Mouse (Mus musculus): ENCODE data around the gene 2810004N23Rik.

2810004N23Rik gene

DNA sequence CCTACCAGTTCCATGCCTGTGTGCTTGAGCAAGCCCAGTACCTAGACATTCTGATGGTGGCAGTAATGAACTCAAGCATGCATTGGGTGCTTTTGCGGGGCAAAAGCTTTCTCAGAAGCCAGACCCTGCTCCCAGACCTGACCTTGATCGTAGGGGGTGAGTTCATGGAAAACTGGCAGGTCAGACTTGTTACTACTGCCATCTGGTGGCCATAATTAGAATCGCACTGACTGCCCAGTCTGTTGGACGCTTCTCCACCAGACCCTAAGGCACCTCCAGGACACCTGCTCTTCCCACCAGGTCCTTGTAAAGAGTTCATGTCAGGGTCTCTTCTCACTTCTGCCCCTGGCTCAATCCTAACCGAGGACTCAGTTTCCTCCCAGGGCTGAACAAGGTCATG is 35.5 kb downstream of the 2810004N23Rik start:
- in situ Hi-C loops (cut with MboI; ENCODE audit: low sequenced_read_pairs) = no loop called here

DNA sequence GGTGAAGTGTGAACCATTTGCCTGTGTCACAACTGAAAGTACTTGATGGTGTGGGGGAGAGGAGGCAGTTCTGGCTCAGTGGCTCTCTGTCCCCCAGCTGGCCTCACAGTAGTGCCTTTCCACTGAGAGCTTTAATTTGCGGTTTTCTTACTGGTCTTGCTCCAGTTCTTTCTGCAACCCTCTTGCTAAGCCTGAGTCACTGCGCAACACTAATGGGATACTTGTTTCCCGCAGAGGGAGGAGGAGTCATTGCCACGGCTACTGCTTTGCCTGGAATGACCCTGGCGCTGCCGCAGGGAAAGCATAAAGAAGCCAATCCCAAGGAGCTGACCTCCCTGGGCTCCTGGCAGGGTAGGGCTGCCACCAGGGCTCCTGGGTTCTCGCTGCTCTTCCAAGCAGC is 36.3 kb downstream of the 2810004N23Rik start:
- in situ Hi-C loops (cut with MboI; ENCODE audit: low sequenced_read_pairs) = no loop called here

DNA sequence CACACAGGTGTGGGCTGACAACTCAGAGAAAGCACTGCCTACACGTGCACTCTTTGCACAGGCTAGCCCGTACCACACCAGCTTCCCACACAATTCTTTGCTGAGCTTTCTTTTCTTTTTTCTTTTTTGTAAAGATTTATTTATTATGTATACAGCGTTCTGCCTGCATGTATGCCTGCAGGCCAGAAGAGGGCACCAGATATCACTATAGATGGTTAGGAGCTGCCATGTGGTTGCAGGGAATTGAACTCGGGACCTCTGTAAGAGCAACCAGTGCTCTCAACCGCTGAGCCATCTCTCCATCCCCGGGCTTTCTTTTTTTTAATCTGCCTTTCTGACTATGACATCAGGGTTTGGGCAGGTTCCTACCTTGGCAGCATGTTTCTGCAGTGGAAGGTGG is 39.4 kb downstream of the 2810004N23Rik start:
- in situ Hi-C loops (cut with MboI; ENCODE audit: low sequenced_read_pairs) = no loop called here

DNA sequence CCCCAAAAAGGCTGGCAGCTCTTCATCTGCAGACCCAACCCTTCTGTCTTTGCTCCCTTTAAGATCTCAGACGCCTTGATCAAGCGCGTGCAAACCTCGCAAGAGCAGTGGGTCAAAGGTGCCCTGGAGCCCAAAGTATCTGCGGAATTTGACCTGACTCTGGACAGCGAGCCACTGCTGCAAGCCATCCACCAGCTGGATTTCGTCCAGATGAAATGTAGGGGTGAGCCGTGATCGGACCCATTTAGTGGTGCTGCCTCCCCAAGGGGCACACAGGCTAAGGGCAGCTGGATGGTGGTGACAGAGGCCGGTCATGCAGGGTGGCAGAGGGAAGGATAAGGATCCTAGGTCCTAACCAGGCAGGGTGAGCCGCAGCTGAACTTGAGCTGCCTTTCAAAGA is 42.8 kb downstream of the 2810004N23Rik start:
- in situ Hi-C loops (cut with MboI; ENCODE audit: low sequenced_read_pairs) = no loop called here

DNA sequence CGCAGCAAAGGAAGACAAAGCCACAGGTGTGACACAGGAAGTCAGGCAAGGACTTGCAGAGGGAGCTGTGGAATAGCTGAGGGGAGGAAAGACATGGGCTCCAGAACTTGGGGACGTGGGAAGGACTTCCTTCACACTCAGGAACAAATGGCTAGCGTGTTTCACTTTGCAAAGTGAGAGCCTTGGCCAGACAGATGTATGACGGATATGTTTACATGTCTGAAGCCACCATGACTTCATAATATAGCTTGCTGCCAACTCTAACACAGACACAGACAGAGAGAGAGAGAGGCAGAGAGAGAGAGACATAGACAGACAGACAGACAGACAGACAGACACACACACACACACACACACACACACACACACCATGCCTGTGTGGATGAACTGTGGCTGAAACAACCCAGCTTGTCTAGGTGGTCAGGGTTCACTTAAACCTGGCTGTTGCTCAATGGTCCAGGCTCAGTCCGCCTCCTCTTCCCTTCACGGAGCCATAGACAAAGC is 43.3 kb downstream of the 2810004N23Rik start:
- in situ Hi-C loops (cut with MboI; ENCODE audit: low sequenced_read_pairs) = no loop called here

DNA sequence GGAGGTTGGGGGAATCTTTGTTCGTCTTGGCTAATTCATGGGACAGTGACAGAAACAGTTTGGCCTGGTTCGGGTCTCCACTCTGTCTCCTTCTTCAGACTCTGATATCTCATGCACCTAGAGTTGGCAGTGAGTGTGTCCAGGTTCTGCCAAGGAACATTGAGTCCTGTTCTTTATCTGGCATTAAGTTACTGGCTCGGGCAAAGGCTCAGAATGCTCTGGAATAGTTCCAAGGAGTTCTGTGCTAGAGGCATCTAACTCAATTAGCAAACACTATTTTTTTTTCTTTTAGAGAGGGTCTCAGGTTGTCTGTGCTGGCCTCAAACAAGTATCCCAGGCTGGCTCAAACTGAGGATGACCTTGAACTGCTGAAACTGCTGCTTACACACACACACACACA is 45.6 kb downstream of the 2810004N23Rik start:
- in situ Hi-C loops (cut with MboI; ENCODE audit: low sequenced_read_pairs) = no loop called here

DNA sequence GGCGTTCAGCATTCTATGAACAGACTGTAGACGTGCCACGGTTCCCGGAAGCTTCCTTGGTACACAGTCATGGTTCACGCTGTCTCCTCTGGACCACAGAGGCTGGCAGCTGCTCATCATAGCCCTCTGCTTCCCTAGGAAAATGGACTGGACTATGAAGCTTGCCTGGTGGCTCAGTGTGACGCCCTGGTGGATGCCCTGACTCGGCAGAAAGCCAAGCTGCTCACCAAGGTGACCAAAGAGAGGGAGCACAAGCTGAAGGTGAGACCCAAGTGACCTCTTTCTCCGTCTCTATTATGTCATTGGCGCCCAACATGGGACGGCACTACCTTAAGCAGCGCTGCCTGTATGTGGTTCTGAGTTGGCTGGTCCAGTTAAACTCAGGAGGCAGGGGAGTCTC is 46.1 kb downstream of the 2810004N23Rik start:
- in situ Hi-C loops (cut with MboI; ENCODE audit: low sequenced_read_pairs) = no loop called here

DNA sequence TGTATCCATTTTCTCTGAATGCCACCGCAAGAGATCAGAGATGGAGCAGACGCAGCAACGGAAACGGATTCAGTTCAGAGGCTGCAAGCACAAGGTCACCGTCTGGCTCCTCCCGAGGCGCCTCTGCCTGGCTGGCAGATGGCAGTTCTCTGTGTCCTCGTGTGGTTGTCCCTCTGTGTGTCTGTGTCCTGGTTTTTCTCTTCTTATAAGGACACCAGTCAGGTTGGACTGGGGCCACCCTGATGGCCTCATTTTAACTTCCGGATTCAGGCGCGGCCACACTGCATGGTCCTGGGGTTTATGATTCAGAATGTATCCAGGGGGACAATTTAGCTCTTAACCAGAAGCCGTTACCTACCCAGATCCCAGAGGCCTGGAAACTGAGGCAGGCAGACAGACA is 47.0 kb downstream of the 2810004N23Rik start:
- in situ Hi-C loops (cut with MboI; ENCODE audit: low sequenced_read_pairs) = no loop called here

DNA sequence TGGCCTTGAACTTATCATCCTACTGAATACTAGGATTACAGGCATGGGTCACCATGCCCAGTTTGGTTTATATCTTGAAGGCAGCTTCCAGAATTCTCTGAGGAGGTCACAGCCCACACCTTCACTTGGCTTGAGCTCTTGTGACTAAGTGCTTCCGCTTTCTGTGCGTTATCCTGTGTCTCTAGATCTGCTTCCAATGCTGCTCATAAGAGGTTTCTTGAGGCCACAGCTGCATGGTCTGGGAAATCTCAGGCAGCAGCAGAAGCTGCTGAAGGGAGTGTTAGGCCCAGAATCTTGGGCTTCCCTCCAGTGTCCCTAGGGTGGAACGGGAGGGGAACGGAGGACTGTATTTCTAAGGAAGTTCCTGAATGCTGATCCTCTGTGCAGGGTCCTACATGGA is 49.6 kb downstream of the 2810004N23Rik start:
- in situ Hi-C loops (cut with MboI; ENCODE audit: low sequenced_read_pairs) = no loop called here

DNA sequence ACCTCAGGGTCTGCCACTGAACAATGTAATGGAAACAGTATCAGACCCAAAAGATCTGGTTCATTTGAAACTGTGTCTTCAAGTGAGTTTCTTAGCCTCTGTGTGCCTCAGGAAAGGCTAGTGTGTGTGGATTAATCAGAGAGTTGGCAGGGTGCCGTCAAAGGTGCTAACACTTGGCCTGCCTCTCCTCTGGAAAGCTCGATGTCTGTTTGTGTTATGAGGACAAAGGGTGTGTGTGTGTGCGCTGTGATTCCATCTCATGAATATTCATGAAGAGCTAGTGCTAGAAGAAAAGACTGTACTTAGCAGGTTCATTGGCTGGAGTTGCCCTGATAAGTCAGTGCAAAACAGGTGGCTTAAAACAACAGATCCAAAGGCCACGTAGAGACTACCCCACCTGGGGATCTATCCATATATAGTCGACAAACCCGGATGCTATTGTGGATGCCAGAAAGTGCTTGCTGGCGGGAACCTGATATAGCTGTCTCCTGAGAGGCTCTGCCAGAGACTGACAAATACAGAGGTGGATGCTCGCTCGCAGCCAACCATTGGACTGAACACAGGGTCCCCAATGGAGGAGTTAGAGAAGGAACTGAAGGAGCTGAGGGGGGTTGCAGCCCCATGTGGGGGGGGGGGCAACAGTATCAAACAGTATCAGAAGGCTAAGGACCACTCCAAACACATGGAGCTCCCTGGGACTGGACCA is 52.1 kb downstream of the 2810004N23Rik start:
- in situ Hi-C loops (cut with MboI; ENCODE audit: low sequenced_read_pairs) = no loop called here

DNA sequence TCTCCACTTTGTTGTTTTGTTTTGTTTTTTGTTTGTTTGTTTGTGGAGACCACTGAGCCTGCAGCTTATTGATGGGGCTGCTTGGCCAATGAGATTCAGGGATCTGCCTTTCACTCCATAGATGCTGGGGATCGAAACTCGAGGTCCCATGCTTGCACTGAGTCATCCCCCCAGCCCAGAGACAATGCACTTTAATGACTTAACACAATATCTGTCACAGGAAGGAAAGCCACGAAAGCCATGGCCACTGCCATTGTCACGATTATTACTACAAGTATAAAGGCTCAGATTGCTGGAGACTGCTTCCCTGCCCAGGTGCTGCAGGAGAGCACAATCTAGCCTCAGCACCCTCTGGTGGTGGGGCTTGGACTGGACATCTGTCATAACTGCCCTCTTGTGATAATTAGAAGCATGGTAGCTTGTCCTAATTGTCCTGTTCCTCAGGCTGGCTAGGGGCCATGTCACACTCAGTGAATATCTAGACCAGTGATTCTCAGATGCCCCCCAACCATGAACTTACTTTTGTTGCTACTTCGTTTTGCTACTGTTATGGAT is 52.8 kb downstream of the 2810004N23Rik start:
- in situ Hi-C loops (cut with MboI; ENCODE audit: low sequenced_read_pairs) = no loop called here

DNA sequence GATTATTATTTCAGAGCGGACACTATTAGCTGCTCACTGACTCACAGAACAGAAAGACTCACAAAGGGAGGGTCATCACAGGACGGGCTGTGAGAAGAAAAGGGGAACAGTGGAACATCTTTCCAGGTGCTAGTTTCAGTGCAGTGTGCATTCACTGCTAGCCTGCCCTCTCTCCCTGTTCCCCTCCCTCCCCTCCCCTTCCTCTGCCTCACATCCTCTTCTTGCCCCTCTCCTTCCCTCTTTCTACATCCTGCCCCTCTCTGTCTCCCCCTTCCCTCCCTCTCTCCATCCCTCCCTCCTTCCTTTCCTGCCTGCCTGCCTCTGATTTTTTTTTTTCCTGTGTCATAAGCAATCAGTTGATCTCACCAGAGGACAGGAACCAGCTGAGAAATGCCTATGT is 53.5 kb downstream of the 2810004N23Rik start:
- in situ Hi-C loops (cut with MboI; ENCODE audit: low sequenced_read_pairs) = no loop called here

DNA sequence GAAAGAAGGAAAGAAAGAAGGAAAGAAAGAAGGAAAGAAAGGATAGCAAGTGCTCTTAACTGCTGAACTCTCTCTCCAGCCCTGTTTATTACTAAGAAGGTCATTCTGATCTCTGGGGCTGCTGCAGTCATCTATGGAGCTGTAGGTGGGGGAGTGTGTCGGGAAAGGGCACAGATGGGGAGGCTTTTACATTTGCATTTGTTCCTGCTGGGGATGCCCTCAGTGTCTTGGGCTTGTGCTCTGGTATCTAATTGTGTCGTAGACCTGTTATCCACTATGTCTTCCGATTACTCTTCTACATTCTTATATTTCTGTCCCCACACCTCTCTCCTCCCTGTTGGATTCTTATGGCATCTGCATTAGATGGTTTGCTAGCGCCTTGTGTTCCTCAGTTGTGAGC is 56.9 kb downstream of the 2810004N23Rik start:
- in situ Hi-C loops (cut with MboI; ENCODE audit: low sequenced_read_pairs) = no loop called here

DNA sequence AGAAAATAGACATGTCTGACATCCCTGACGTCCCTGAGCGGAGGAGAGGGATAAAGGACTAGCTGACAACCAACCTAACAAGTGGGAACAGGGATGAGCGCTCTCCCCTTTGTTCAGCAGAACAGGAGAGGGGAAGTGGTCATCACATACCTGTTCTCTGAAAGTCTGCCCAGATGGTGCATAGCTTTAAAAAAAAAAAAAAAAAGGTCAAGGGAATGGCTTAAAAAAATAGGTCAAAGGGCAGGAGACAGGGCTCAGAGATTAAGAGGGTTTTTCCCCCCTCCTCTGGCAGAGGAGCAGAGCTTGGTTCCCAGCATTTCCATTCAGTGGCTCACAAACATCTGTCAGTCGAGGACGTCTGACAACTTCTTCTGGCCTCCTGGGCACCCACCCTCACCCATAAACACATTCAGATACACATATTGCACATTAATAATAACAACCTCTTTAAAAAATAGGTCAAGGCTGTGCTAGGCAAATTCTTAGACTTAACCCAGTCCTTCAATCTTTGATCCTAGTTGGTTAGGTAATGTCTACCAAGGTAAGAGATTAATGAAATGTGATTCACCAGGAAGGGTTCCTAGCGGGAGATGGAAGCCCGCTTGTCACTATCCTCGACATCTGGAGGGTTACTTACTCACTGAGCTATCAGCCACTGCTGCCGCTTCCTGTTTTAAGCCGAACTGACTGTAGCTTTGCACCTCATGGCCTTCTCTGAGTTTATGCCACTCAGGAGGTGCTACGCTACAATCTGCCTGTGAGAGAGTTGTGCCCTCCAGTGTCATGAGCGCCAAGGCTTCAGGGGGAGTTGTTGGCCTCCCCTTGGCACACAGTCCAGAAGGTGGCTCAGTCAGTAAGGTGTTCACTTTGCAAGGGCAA is 58.9 kb downstream of the 2810004N23Rik start:
- in situ Hi-C loops (cut with MboI; ENCODE audit: low sequenced_read_pairs) = no loop called here

DNA sequence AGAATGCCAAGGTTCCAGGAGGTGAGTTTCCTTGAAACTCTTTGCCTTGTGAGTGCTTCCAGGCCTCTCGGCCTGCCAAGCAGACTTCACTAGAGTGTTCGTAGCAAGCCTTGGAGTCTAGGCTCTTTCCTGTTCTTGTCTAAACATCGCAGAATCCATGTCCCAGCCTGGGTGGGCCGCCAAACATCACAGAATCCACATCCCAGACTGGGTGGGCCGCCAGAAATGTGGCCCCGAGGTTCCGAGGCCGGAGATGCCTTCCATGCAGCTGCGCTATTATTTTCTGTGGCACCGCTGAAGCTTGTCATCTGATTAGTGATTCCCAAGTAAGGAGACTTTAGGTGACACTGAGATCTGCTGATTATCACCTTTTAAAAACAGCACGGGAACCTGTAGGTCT is 62.4 kb downstream of the 2810004N23Rik start:
- in situ Hi-C loops (cut with MboI; ENCODE audit: low sequenced_read_pairs) = no loop called here

DNA sequence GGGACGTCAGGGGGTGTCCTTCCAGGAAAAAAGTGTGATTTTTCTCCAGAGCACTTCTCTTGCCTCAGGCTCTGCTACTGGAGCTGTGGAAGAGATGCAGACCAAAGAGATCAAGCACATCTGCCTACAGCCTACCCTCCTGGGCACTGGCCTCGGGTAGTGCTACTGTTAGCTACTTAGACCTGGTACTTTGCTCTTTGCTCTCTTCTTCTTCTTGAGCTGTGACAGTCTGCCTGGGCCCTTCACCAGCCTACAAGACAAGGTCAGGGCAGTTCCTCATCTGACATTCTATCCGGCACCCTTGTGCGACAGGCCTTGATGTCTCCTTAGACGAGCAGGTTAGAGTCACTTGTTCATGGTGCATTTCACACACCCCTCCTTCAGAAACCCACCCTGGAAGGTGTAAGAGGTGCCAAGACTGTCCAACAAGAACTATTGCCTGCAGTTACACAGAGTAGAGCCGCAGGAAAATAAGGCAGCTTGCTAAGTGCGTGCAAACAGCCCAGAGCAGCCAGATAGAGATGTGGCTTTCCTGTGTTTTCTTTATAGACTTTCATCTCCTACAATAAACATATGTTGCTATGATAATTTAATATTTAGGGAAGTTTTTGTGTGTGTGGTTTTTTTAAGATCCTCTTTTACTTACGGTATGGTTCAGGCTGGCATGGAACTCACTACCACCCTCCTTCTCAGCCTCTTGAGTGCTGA is 67.0 kb downstream of the 2810004N23Rik start:
- in situ Hi-C loops (cut with MboI; ENCODE audit: low sequenced_read_pairs) = no loop called here

DNA sequence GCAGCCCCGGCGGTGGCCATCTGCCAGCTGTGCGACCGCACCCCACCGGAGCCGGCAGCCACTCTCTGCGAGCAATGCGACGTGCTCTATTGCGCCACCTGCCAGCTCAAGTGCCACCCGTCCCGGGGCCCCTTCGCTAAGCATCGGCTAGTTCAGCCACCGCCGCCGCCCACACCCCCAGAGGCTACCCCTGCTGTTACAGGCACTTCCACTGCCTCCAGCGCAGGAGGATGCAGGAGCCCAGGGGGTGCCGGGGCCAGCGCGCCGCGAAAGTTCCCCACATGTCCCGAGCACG is 68.5 kb downstream of the 2810004N23Rik start:
- in situ Hi-C loops (cut with MboI; ENCODE audit: low sequenced_read_pairs) = no loop called here

DNA sequence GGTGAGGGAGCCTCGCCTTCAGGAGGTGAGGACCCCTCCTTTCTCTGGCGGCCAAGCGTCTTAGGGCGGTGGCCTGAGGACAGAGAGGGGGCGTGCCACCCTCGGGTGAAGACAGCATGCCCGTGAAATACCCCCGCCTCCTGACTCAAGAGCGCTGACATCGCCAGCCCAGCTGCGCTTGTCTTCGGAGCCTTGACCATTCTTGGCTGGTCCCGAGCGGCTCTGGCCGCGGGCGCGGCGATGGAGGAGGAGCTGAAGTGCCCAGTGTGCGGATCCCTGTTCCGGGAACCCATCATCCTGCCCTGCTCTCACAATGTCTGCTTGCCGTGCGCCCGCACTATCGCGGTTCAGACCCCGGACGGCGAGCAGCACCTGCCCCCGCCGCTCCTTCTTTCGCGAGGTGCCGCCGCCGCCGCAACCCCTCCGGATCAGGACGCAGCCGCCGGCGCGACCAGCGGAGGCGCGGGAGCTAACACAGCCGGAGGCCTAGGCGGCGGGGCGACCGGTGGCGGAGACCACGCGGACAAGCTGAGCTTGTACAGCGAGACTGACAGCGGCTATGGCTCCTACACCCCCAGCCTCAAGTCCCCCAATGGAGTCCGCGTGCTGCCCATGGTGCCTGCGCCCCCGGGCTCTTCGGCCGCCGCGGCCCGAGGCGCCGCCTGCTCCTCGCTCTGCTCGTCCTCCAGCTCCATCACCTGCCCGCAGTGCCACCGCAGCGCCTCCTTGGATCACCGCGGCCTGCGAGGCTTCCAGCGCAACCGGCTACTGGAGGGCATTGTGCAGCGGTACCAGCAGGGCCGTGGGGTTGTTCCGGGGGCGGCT is 69.0 kb downstream of the 2810004N23Rik start:
- in situ Hi-C loops (cut with MboI; ENCODE audit: low sequenced_read_pairs) = no loop called here

DNA sequence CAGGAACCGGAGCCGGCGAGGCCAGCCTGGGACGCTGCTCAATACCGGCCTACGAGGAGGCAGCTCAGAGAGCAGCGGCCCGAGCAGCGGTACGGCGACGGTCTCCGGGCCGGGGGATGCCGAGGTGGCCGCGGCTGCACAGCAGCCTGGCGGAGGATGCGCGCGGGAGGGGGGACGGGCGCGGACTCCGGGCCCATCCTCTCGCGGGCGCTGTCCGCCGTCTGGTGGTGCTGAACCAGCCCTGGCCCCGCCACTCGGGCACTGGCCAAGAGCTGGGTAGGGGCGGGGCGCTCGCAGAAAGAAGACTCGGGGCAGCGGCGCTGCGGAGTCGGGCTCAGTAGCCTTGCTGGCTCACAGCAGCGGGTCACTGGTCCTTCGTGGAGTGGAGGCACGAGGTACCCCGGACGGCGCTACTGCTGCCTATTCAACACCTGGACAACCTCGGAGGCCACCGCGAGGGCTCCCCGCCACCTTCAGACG is 69.7 kb downstream of the 2810004N23Rik start:
- in situ Hi-C loops (cut with MboI; ENCODE audit: low sequenced_read_pairs) = no loop called here

DNA sequence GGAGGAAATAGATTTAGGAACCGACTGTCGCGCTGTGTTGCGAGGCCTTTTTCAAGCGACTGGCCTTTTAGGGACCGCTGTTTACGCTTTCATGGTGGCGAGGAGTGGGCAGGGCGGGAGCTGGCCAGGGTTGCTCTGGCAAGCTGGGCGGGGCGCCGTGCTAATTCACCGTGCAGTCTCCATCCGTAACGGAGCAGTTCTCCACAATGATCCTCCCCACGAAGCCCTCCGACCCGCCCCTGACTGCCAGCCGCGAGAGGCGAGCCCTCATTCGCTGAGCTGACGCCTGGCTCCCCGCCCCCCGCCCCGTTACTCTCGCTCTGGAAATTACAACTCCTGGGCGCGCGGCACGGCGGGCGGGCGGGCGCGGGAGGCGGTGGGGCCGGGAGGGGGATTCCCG is 70.2 kb downstream of the 2810004N23Rik start, which contains the start of gene Trim67:
Gene Trim67, plus strand, starts transcription at position 385 of the 400 bp plus-strand sequence.
- in situ Hi-C loops (cut with MboI; ENCODE audit: low sequenced_read_pairs) = no loop called here

Measured in CH12F3 (cell line).